Mouse (Mus musculus): Measurements from ENCODE around the gene Npl.
"Not testable (repeated sequence)": the region's sequence is repeated elsewhere in the genome, so short reads cannot be mapped to it uniquely, and the experiment has no call there.

Npl gene

DNA sequence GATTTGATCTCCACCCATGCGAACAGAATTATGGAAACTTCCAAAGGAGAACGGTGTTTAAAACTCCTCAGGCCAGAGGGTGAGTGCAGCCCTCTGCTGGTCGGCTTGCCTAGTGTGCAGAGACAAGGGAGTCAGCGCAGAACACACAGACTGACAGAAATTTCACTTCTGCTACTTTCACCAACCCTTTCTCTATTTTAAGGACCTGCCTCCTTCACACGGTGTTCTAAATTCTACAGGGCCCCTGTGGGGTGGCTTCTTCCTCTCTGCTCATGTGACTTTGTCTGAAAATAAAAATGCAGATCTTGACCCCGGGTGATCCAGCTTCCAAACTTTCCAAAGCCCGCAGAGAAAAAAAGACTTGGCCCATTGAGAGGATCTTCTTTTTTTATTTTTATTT is 60.7 kb downstream of the Npl start:
- DNase-seq (ENCODE audit: low read depth, low spot score): no peak

DNA sequence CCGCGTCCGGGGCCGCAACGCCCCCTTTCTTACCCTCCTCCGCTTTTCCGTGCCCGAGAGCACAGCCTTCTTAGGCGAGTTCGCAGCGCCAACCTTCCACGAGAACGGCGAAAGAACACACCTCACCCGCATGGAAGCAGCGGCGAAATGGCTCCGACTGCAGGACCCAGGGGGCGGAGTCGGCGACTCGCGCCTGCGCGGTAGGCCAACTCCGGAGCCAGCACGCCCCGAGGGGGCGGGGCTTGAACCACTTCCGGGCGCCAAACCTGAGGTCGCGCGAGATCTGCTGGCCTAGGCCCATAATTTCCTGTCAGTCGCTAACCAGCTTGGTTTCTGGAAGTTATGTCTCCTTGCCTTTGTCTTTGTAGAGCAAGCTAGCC is 62.4 kb downstream of the Npl start, which contains the start of gene Dhx9:
Dhx9 (minus strand) TSS at position 161 of the 380 bp plus-strand sequence.
- DNase-seq (ENCODE audit: low read depth, low spot score): peak; percentile 94

DNA sequence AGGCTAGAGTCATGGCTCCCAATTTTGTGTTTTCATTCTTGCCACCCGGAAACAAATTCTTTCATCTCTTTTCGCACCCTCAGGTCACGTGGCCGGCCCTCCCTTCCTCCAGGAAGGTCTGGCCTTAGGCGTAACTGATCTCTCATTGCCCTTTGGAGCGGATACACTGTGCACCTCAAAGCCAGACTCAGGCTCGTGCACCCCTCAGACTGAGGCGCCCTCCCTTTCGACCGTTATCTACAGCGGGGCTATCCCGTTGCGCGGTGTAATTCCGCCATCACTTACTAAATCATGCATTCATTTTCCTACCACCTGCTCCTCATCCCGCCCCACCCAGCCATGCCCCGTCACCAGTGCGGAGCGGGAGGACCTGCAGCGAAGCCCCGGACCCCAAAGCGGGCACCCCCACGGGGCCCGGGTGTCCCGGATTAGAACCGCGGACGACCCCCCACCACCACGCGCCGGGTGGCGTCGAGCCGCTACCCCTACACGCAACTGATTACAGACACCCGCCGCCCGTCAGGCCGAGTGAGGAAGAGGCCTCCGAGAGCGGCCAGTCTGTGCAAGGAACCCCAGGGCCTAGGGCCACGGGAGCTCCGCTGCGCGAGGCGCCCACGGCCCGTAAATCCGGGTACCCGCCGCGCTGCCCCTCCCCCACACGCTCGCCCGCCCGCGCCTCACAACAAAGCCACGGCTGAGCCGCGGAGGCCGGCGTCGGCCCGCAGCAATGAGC is 62.9 kb downstream of the Npl start:
- DNase-seq (ENCODE audit: low read depth, low spot score): peak; percentile 32

DNA sequence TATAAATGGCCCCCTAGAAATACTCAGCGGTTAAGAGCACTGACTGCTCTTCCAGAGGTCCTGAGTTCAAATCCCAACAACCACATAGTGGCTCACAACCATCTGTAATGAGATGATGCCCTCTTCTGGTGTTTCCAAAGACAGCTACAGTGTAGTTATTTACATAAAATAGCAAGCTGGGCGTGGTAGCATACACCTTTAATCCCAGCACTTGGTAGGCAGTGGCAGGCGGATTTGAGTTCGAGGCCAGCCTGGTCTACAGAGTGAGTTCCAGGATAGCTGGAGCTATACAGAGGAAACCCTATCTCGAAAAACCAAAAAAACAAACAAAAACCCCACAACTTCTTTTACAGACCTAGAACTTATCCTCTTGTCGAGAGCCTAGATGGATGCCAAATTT is 63.7 kb downstream of the Npl start:
- DNase-seq (ENCODE audit: low read depth, low spot score): not testable (repeated sequence)

DNA sequence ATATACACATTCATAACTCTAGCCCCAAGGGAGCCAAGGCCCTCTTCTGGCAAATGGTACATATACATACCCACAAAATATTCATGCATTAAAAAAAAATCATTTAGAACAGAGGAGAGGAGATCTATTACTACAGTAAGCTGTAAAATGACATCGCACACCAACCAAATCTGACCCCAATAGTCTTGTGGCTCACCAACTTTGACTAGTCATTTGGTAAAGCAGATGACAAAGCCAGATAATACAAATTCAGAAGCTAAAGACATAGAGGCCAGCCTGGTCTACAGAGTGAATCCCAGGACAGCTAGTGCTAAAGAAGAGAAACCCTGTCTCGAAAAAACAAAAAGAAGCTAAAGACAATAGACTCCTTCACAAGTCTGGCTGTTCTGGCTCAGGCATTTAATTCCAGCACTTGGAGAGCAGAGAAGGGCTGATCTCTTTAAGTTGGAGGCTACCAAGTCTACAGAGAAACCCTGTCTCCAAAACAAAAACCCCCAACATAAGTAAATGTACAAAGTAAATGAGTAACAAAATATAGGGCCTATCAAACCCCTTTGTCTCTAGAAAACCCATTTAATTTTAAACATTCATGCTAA is 64.5 kb downstream of the Npl start:
- no peak for DNase-seq (ENCODE audit: low read depth, low spot score)

DNA sequence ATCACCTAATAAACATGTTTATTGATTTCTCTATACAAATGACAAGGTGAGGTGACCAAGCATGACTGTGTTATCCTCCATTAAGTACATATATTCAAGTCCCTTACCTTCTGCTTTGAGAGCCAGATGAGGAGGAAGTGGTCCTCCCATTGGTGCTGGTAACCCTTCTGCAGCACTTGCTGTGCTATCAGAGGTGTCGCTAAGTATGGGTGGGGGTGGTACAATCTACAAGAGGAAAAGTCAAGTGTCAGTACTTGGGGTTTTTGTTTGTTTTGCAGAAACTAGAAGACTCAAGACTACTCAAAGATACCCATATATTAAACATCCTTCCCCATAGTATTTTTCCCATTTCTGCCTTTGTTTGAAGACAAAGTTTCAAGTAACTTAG is 68.8 kb downstream of the Npl start:
- no peak for DNase-seq (ENCODE audit: low read depth, low spot score)

DNA sequence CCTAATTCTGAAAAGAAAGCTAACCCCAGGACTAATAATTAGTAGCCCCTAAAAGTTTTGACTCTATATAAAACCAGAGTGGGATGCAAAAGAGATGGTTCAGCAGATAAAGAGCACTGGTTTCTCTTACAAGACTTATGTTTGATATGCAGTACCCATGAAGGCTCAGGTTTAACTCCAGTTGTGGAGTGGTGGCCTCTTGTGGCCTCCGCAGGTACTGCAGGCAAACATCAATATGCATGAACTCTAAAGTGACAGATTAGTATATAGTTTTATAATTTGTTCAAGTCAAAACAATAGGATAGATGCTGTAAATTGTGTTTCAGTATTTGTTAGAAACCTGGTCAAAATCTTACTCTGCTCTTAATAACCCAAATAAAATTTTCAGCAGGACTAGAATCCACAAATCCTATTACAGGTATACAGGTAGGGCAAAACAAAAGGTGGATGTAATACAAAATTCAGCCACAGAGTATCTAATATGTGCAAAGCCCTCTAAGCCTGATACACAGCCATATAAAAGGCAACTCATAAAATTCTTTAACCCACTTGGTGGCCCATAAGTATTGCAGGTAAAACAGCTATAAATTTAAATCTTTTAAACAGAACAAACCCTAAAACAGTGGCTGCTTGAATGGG is 69.3 kb downstream of the Npl start:
- DNase-seq (ENCODE audit: low read depth, low spot score): peak; percentile 39

DNA sequence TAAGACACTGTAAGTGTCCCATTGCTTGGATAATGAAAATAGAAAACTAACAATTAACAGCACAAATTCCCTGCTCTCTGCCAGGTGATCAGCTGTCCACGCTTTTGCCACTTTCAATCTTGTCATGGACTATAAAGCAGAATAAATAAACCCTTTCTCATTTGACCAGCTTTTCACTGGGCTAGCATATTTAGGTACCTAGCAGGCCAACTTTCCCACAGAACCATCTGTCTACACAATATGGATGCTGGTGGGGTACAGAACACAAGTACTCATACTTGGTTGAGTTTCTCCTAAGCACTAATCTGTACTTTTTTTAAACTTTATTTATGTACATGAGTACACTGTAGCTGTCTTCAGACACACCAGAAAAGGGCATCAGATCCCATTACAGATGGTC is 70.5 kb downstream of the Npl start:
- no peak for DNase-seq (ENCODE audit: low read depth, low spot score)

DNA sequence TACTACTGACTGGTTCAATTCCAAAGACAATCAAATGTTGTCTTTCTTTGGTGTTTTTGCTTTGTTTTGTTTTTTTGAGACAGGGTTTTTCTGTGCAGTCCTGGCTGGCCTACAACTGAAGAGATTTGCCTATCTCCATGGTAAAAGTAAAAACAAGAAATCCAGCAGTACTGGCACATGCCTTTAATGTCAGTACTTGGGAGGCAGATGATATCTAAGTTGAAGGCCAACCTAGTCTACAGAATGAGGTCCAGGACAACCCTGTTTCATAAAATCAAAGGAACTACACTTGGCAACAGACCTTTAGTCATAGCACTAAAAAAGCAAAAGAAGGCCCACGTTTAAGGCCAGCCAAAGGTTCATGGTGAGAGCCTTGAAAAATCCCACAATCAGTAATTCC is 88.0 kb downstream of the Npl start:
- DNase-seq (ENCODE audit: low read depth, low spot score): no peak

DNA sequence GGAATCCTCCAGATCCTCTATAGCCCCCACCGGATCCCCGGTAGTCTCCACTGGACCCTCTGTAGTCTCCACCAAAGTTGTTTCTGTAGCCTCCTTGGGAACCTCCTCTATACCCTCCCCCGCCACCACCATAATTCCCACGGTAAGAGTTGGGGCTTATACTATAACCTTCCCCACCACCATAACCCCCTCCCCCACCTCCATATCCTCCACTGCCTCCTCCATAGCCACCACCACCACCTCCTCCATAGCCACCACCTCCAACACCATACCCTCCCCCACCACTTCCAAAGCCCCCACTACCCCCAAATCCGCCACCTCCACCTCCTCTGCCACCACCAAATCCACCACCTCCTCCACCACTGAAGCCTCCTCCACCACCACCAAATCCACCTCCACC is 93.7 kb downstream of the Npl start:
- DNase-seq (ENCODE audit: low read depth, low spot score): no peak

DNA sequence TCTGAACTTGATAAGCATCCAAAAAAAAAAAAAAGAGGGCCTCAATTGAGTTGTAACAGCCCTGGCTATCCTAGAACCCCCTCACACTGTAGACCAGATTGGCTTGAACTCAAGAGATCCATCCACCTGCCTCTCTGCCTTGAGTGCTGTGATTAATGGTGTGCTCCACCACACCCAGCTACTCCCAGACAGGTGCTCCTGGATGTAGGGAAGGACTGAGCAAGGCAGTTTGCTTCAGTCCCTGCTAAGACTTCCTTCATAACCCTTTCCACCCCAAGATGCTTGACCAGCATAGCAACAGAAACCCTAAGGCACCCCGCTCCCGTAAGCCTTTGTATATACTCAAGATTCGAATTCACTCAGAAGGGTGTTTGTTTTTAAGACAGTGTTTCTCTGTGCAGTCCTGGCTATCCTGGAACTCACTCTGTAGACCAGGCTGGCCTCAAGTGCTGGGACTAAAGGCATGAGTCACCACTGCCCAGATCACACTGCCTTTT is 96.7 kb downstream of the Npl start:
- DNase-seq (ENCODE audit: low read depth, low spot score): no peak
